Mouse (Mus musculus) skeletal muscle tissue, adult 2 months (tissue): ENCODE results near the gene Dennd2a.
A peak's percentile ranks its signal among the peaks of the same experiment; 100 is the strongest.

ENCODE experiments used
- DNase-seq: peaks from one replicate; pipeline ENCODE4 v3.0.0-alpha.2; 2012; ENCODE audit warnings: low read depth, low spot score

The Dennd2a gene

GRCm38 (mm10) chr6:39556900-39557659 lies 587 bp downstream of the Dennd2a start:
- DNase-seq, result no peak

GRCm38 (mm10) chr6:39555648-39555945 lies 2.1 kb downstream of the Dennd2a start:
- no peak for DNase-seq

- no peak for DNase-seq
Measured at GRCm38 (mm10) chr6:39554888-39555647, 2.6 kb downstream of the Dennd2a start.

GRCm38 (mm10) chr6:39551981-39552636 lies 5.6 kb downstream of the Dennd2a start:
- DNase-seq, result no peak

- DNase-seq, result no peak
Measured at GRCm38 (mm10) chr6:39548030-39548429, 9.6 kb downstream of the Dennd2a start.

- DNase-seq, result no peak
Measured at GRCm38 (mm10) chr6:39545474-39545873, 12.2 kb downstream of the Dennd2a start.

GRCm38 (mm10) chr6:39543769-39544420 lies 13.8 kb downstream of the Dennd2a start:
- DNase-seq, result no peak

- DNase-seq, result peak; percentile 93
Measured at GRCm38 (mm10) chr6:39542631-39543597, 14.8 kb downstream of the Dennd2a start.

GRCm38 (mm10) chr6:39540563-39540962 lies 17.1 kb downstream of the Dennd2a start:
- no peak for DNase-seq

- DNase-seq, result peak; percentile 69
Measured at GRCm38 (mm10) chr6:39539679-39540155, 17.9 kb downstream of the Dennd2a start.

- DNase-seq, result no peak
Measured at GRCm38 (mm10) chr6:39538227-39538626, 19.4 kb downstream of the Dennd2a start.

GRCm38 (mm10) chr6:39537276-39537675 lies 20.4 kb downstream of the Dennd2a start:
- DNase-seq, result no peak

GRCm38 (mm10) chr6:39536621-39537020 lies 21.0 kb downstream of the Dennd2a start:
- DNase-seq, result no peak

- no peak for DNase-seq
Measured at GRCm38 (mm10) chr6:39534944-39535343, 22.7 kb downstream of the Dennd2a start.

- peak; percentile 87 for DNase-seq
Measured at GRCm38 (mm10) chr6:39528671-39529535, 28.8 kb downstream of the Dennd2a start.

- DNase-seq, result no peak
Measured at GRCm38 (mm10) chr6:39527811-39528210, 29.9 kb downstream of the Dennd2a start.

- peak; percentile 44 for DNase-seq
Measured at GRCm38 (mm10) chr6:39527337-39527784, 30.3 kb downstream of the Dennd2a start.

- no peak for DNase-seq
Measured at GRCm38 (mm10) chr6:39526797-39527196, 30.9 kb downstream of the Dennd2a start.

- no peak for DNase-seq
Measured at GRCm38 (mm10) chr6:39523161-39523560, 34.5 kb downstream of the Dennd2a start.

GRCm38 (mm10) chr6:39522425-39522824 lies 35.2 kb downstream of the Dennd2a start:
- no peak for DNase-seq
